Mouse (Mus musculus): ENCODE results near the gene Ctc1. TPM values are rescaled to one million over a fixed set of nuclear protein-coding genes. Genes with fewer than 3 reads are reported as not detected.

Gene Ctc1
- polyA plus RNA-seq, 2 experiments: 15.2 to 21.9 TPM

GRCm38 (mm10) chr11:68979320-68979733 lies 36.4 kb upstream of the Ctc1 start:
- WGBS (ENCODE audit: insufficient replicate concordance): 18% methylated on average over 5 of the region's 5 CpGs
- H3K27ac ChIP-seq: no peak overlapping the region
- H3K27me3 ChIP-seq (ENCODE audit: control insufficient read depth, insufficient read depth, low read length): no peaks in the 10 kb centered on the region
- ATAC-seq (ENCODE audit: insufficient read depth) (no peak), DNase-seq (ENCODE audit: low read depth in 3 of 3, low spot score in 3 of 3) (no peak)
- H3K4me1 ChIP-seq (replicated peaks; ENCODE audit: control insufficient read depth in 2 of 2, insufficient read depth in 2 of 2, low read length in 1 of 2): 0 out of 4 replicates have a peak, but pooled peaks cover 0 to 4% of the 10 kb centered on the region in 2 experiments
- H3K9ac ChIP-seq (replicated peaks): 0 out of 2 replicates have a peak overlapping the region, but pooled peaks have one; percentile 5
- H3K9me3 ChIP-seq (ENCODE audit: control insufficient read depth, low read length): no peaks in the 10 kb centered on the region
- H3K4me3 ChIP-seq (ENCODE audit: insufficient read depth in 1 of 2, low read depth in 2 of 2, low read length in 2 of 2): no peak overlapping the region
- TF ChIP-seq CTCF (IDR thresholded peaks at IDR 0.05; ENCODE audit: low read depth) (no peak), EP300 (IDR thresholded peaks at IDR 0.05; ENCODE audit: low read depth) (no peak)
- H3K36me3 ChIP-seq (replicated peaks; ENCODE audit: control insufficient read depth, insufficient read depth, low read depth): no peaks in the 10 kb centered on the region
- no peak overlapping the region for H3K4me2 ChIP-seq (ENCODE audit: low read depth)

DNA sequence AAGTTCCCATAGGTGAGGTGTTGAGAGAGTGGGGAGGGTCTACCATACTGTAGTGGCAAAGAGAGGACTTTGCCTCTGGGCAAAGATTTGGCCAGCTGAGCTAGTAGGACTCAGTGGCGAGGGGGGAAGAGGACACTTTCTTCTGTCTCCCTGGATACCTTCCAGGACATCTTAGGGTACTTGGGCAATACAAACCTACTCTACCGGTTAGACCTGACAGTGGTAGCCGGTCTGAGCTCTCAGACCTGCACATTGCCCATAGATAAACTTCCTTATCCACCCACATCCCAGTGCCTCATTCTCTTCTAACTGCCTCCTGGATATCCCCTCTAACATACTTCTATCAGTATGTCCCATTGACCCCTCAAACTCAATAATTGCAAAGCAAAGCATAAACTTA lies 34.8 kb upstream of the Ctc1 start:
- ATAC-seq (ENCODE audit: insufficient read depth) (no peak), DNase-seq (ENCODE audit: low read depth in 3 of 3, low spot score in 3 of 3) (no peak)
- Histone ChIP-seq H3K27me3 (ENCODE audit: control insufficient read depth, insufficient read depth, low read length) (no peaks in the 10 kb centered on the region), H3K4me1 (replicated peaks; ENCODE audit: control insufficient read depth in 2 of 2, insufficient read depth in 2 of 2, low read length in 1 of 2) (0 out of 4 replicates have a peak, but pooled peaks cover 0 to 4% of the 10 kb centered on the region in 2 experiments), H3K4me2 (ENCODE audit: low read depth) (no peak overlapping the region), H3K27ac (no peak overlapping the region), H3K9ac (replicated peaks) (no peak overlapping the region), H3K36me3 (replicated peaks; ENCODE audit: control insufficient read depth, insufficient read depth, low read depth) (no peaks in the 10 kb centered on the region), H3K4me3 (ENCODE audit: insufficient read depth in 1 of 2, low read depth in 2 of 2, low read length in 2 of 2) (no peak overlapping the region), H3K9me3 (ENCODE audit: control insufficient read depth, low read length) (no peaks in the 10 kb centered on the region)
- TF ChIP-seq CTCF (IDR thresholded peaks at IDR 0.05; ENCODE audit: low read depth): no peak
- 53% methylated on average over 3 of the region's 3 CpGs for WGBS (ENCODE audit: insufficient replicate concordance)

DNA sequence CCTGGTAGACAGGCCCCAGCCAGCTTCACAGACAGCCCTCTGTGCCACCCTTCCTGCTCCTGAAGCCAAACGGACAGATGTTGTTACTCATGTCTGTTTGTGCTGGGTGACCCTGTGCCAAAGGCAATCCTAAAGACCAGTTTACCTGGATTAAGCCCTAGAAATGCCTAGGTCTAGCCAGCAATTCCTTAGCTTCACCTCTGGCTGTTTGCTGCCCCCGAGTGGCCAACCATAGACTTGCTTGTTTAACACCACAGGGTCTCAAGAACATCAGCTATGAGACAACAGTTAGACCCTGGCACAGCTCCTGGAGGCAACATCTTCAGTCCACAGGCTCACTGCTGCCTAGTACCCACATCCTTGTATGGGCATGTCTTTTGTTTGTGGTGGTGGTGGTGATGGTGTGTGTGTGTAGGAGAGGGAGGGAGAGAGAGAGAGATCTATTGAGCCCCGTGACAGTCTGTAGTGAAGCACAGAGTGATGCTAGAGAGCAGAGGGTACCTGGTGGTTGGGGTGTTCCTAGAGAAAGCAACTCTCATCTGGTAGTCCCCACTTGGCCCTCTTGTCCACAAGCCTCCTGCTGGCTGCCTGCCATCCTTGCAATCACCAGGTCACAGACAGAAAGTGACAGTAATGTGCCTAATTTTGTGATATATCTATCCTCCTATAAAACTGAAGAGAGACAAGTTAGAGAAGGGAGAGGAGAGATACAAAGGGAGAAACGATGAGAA lies 32.9 kb upstream of the Ctc1 start:
- Histone ChIP-seq H3K9ac (replicated peaks) (no peak overlapping the region), H3K4me2 (ENCODE audit: low read depth) (no peak overlapping the region), H3K27me3 (ENCODE audit: control insufficient read depth, insufficient read depth, low read length) (no peaks in the 10 kb centered on the region), H3K4me3 (ENCODE audit: insufficient read depth in 1 of 2, low read depth in 2 of 2, low read length in 2 of 2) (no peak overlapping the region), H3K9me3 (ENCODE audit: control insufficient read depth, low read length) (no peaks in the 10 kb centered on the region), H3K36me3 (replicated peaks; ENCODE audit: control insufficient read depth, insufficient read depth, low read depth) (peaks cover 5% of the 10 kb centered on the region), H3K4me1 (replicated peaks; ENCODE audit: control insufficient read depth in 2 of 2, insufficient read depth in 2 of 2, low read length in 1 of 2) (0 out of 4 replicates have a peak, but pooled peaks cover 0 to 4% of the 10 kb centered on the region in 2 experiments), H3K27ac (no peak overlapping the region)
- WGBS (ENCODE audit: insufficient replicate concordance): 24% methylated on average over 4 of the region's 4 CpGs
- 0 out of 2 replicates have a peak, but pooled peaks have one; percentile 26 for ATAC-seq (ENCODE audit: insufficient read depth)
- DNase-seq (ENCODE audit: low read depth in 3 of 3, low spot score in 3 of 3): peak in 2 of 3 experiments; percentile 18 to 25
- TF ChIP-seq CTCF (IDR thresholded peaks at IDR 0.05; ENCODE audit: low read depth): peak; percentile 88
- TF ChIP-seq EP300 (IDR thresholded peaks at IDR 0.05; ENCODE audit: low read depth): no peak

DNA sequence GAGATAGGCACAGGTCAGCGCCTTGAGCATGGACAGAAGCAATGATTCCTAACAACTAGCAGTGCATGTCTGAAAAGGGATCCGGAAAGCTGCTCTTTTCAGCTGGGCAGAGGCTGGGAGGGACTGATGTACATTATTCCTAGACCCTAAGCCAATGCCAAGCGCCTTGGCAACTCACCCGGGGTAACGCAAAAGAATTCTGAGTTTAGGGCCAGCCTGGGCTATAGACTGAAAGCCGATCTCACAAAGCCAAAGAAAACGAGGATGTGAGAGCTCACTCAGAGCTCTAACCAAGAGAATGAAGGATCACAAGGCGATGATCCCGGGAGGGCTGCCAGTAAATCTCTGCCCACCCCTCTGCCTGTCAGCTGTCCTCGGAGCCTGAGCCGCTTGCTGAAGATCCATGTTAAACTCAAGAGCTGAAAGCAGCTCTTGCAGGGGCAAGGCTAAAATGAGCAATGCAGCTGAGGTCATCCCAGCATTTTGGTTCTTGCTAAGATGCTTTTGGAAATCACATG lies 28.3 kb upstream of the Ctc1 start:
- no peak overlapping the region for H3K4me2 ChIP-seq (ENCODE audit: low read depth)
- ATAC-seq (ENCODE audit: insufficient read depth) (no peak), DNase-seq (ENCODE audit: low read depth in 3 of 3, low spot score in 3 of 3) (no peak)
- 81% methylated on average over 11 of the region's 11 CpGs for WGBS (ENCODE audit: insufficient replicate concordance)
- H3K4me1 ChIP-seq (replicated peaks; ENCODE audit: control insufficient read depth in 2 of 2, insufficient read depth in 2 of 2, low read length in 1 of 2): no peaks in the 10 kb centered on the region
- H3K27me3 ChIP-seq (ENCODE audit: control insufficient read depth, insufficient read depth, low read length): no peaks in the 10 kb centered on the region
- no peak overlapping the region for H3K4me3 ChIP-seq (ENCODE audit: insufficient read depth in 1 of 2, low read depth in 2 of 2, low read length in 2 of 2)
- no peak overlapping the region for H3K27ac ChIP-seq
- H3K9ac ChIP-seq (replicated peaks): no peak overlapping the region
- no peak for TF ChIP-seq CTCF (IDR thresholded peaks at IDR 0.05; ENCODE audit: low read depth)
- TF ChIP-seq EP300 (IDR thresholded peaks at IDR 0.05; ENCODE audit: low read depth): no peak
- no peaks in the 10 kb centered on the region for H3K9me3 ChIP-seq (ENCODE audit: control insufficient read depth, low read length)
- H3K36me3 ChIP-seq (replicated peaks; ENCODE audit: control insufficient read depth, insufficient read depth, low read depth): peaks cover 33% of the 10 kb centered on the region

DNA sequence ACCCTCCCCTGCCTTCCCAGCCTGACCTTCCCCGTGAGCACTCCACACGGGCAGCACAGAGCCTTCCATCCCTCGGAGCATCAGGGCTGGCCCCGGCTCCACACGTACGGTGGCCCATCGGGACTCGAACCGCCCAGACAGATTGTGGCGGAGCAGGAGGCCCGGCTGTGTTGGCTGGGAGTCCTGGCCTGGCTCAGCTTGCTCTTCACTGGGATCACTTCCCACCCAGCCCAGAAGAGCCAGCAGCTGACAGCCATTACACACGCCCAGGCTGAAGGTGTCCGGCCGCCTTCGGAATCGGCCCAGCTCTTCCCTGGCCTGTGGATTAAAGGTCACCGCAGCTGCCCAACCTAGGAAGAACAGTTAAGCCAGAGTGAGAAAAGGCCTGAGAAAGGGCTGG lies 27.4 kb upstream of the Ctc1 start:
- Histone ChIP-seq H3K4me2 (ENCODE audit: low read depth) (no peak overlapping the region), H3K4me1 (replicated peaks; ENCODE audit: control insufficient read depth in 2 of 2, insufficient read depth in 2 of 2, low read length in 1 of 2) (no peaks in the 10 kb centered on the region), H3K27ac (no peak overlapping the region), H3K9me3 (ENCODE audit: control insufficient read depth, low read length) (no peaks in the 10 kb centered on the region), H3K36me3 (replicated peaks; ENCODE audit: control insufficient read depth, insufficient read depth, low read depth) (peaks cover 40% of the 10 kb centered on the region), H3K9ac (replicated peaks) (no peak overlapping the region), H3K4me3 (ENCODE audit: insufficient read depth in 1 of 2, low read depth in 2 of 2, low read length in 2 of 2) (no peak overlapping the region), H3K27me3 (ENCODE audit: control insufficient read depth, insufficient read depth, low read length) (no peaks in the 10 kb centered on the region)
- TF ChIP-seq EP300 (IDR thresholded peaks at IDR 0.05; ENCODE audit: low read depth) (no peak), CTCF (IDR thresholded peaks at IDR 0.05; ENCODE audit: low read depth) (no peak)
- no peak for DNase-seq (ENCODE audit: low read depth in 3 of 3, low spot score in 3 of 3)
- 90% methylated on average over 17 of the region's 17 CpGs for WGBS (ENCODE audit: insufficient replicate concordance)
- ATAC-seq (ENCODE audit: insufficient read depth): no peak
